Mouse (Mus musculus) heart, postnatal 0 days (tissue): ENCODE measurements around the gene Pakap.

Source experiments
- CTCF ChIP-seq: IDR thresholded peaks from 2 replicates; pipeline ENCODE4 v1.5.1; 2016; ENCODE audit warnings: antibody characterized with exemption, control low read depth, low read depth
- EP300 ChIP-seq: IDR thresholded peaks from 2 replicates; pipeline ENCODE4 v1.6.1; 2016; ENCODE audit warnings: antibody characterized with exemption, low read depth

- TF ChIP-seq EP300, result no peak
- peak; percentile 27 for TF ChIP-seq CTCF
Observed at GRCm38 (mm10) chr4:57860204-57860611, 292.2 kb downstream of the Pakap start.
